ENCODE assay signal across 9 mouse cellular contexts in genomic region chr15:100199790-100200189, GRCm38 (mm10). TPM values are rescaled to one million over a fixed set of nuclear protein-coding genes. Genes with fewer than 3 reads are reported as not detected.
DNase-seq lines count a peak whose midpoint lies in the region; ATAC-seq lines count a peak whose summit lies in the region.
"Had no signal": no experiment of that assay in that cellular context is flagged by ENCODE, and none has a peak within 500 bp of the region (broad histone marks: within the 10 kb centered on the region; RNA-seq: fewer than 3 reads in every experiment).

No protein-coding gene starts in this region.

- H3K9ac ChIP-seq in midbrain, embryonic 11.5 days (ENCODE audit: low read length), result no peak overlapping the region
- H3K9ac ChIP-seq in hindbrain, embryonic 13.5 days, result no peak overlapping the region

- H3K27ac ChIP-seq in midbrain, embryonic 11.5 days (ENCODE audit: low read depth, low read length), result no peak overlapping the region
- H3K27ac ChIP-seq in hindbrain, embryonic 13.5 days, result no peak overlapping the region

- H3K36me3 ChIP-seq in midbrain, embryonic 11.5 days (ENCODE audit: control insufficient read depth, insufficient read depth, low read length), result peaks cover 11% of the 10 kb centered on the region; the same call in 1 of the 2 replicates
- peaks cover 89% of the 10 kb centered on the region for H3K36me3 ChIP-seq in hindbrain, embryonic 13.5 days

- no peaks in the 10 kb centered on the region for H3K9me3 ChIP-seq in midbrain, embryonic 11.5 days (ENCODE audit: control insufficient read depth, low read length)
- H3K9me3 ChIP-seq in hindbrain, embryonic 13.5 days, result no peaks in the 10 kb centered on the region

- H3K4me3 ChIP-seq in midbrain, embryonic 11.5 days (ENCODE audit: low read depth, low read length), result no peak overlapping the region
- no peak overlapping the region for H3K4me3 ChIP-seq in hindbrain, embryonic 13.5 days
- H3K4me3 ChIP-seq: erythroblast, embryonic 14.5 days had no signal

- H3K27me3 ChIP-seq in midbrain, embryonic 11.5 days (ENCODE audit: control insufficient read depth, insufficient read depth, low read length), result no peaks in the 10 kb centered on the region
- no peaks in the 10 kb centered on the region for H3K27me3 ChIP-seq in hindbrain, embryonic 13.5 days

- H3K4me2 ChIP-seq in midbrain, embryonic 11.5 days, result no peak overlapping the region
- no peak overlapping the region for H3K4me2 ChIP-seq in hindbrain, embryonic 13.5 days

- ATAC-seq in midbrain, embryonic 11.5 days (ENCODE audit: low FRiP score), result no peak
- ATAC-seq in hindbrain, embryonic 13.5 days (ENCODE audit: low FRiP score), result no peak

- DNase-seq in NIH3T3 (ENCODE audit: low read depth), result peak; percentile 27
- peak; percentile 82 to 91 for DNase-seq in cerebellum, adult 18-20 months
- peak; percentile 67 to 84 for DNase-seq in heart, adult 18-20 months
- peak; percentile 36 to 44 for DNase-seq in kidney, postnatal 36 days
- DNase-seq in thymus, adult 18-20 months, result no peak
- no peak for DNase-seq in midbrain, embryonic 11.5 days (ENCODE audit: low spot score, missing footprints)
- no peak for DNase-seq in urinary bladder, adult 2 months (ENCODE audit: low spot score)

- 82% methylated on average over 3 of the region's 3 CpGs for WGBS in midbrain, embryonic 11.5 days
- 92% methylated on average over 3 of the region's 3 CpGs for WGBS in hindbrain, embryonic 13.5 days

- no peaks in the 10 kb centered on the region for H3K4me1 ChIP-seq in midbrain, embryonic 11.5 days (ENCODE audit: control insufficient read depth, insufficient read depth, low read length)
- no peaks in the 10 kb centered on the region for H3K4me1 ChIP-seq in hindbrain, embryonic 13.5 days (replicated peaks)

RNA-seq across cellular contexts. Expression of gene Atf1, which starts 27.8 kb away (rescaled TPM):
- 10 to 100 TPM; 52.5 to 53.5 TPM for total RNA-seq in heart, adult 18-20 months (2021)
- 31.8 and 33.5 TPM in 2 replicates for polyA plus RNA-seq in midbrain, embryonic 11.5 days (2014; fragmentation: Nextera tagmentation; extraction: Ambion mirVana)
- polyA plus RNA-seq in hindbrain, embryonic 13.5 days (2015; fragmentation: Nextera tagmentation; extraction: Ambion mirVana), result 17.5 and 17.7 TPM in 2 replicates
- 34.3 and 35.9 TPM in 2 replicates for polyA plus RNA-seq in urinary bladder, adult 2 months (2012; rRNA removed)

Comparison
In these comparisons a context has a peak if more than half of its experiments do, and no peak if none do; other contexts are left out.
1. DNase-seq: peak in NIH3T3 (single experiment), cerebellum, adult 18-20 months (2 of 2), heart, adult 18-20 months (2 of 2) and kidney, postnatal 36 days (2 of 2); none in thymus, adult 18-20 months (0 of 2), midbrain, embryonic 11.5 days (single experiment) and urinary bladder, adult 2 months (single experiment).